8 mouse cellular contexts compared by ENCODE assay signal in genomic region chr4:43030780-43031230, GRCm38 (mm10). TPM values are rescaled to one million over a fixed set of nuclear protein-coding genes. Genes with fewer than 3 reads are reported as not detected.
DNase-seq lines count a peak whose midpoint lies in the region; ATAC-seq lines count a peak whose summit lies in the region.

No protein-coding gene starts in this region.

- under 1% methylated on average over 28 of the region's 28 CpGs for WGBS in heart, embryonic 11.5 days (ENCODE audit: insufficient replicate concordance)
- WGBS in embryonic facial prominence, embryonic 13.5 days, result under 1% methylated on average over 28 of the region's 28 CpGs
- WGBS in intestine, embryonic 16.5 days, result 1% methylated on average over 28 of the region's 28 CpGs

- intact Hi-C loops in heart, postnatal 36 days (cut with DNase I), result no loop called here

- H3K27ac ChIP-seq in heart, embryonic 11.5 days (ENCODE audit: low read depth, low read length), result peak overlapping the region; percentile 70
- peak overlapping the region; percentile 90 for H3K27ac ChIP-seq in embryonic facial prominence, embryonic 13.5 days
- H3K27ac ChIP-seq in intestine, embryonic 16.5 days (ENCODE audit: low read length), result peak overlapping the region; percentile 81

- H3K4me2 ChIP-seq in heart, embryonic 11.5 days, result peak overlapping the region; percentile 80
- H3K4me2 ChIP-seq in embryonic facial prominence, embryonic 13.5 days, result peak overlapping the region; percentile 64
- H3K4me2 ChIP-seq in intestine, embryonic 16.5 days (ENCODE audit: low read depth, low read length), result peak overlapping the region; percentile 88

- H3K4me1 ChIP-seq in heart, embryonic 11.5 days (ENCODE audit: control insufficient read depth, insufficient read depth, low read length), result peaks cover 9% of the 10 kb centered on the region; the same call in 1 of the 2 replicates
- peaks cover 14% of the 10 kb centered on the region for H3K4me1 ChIP-seq in embryonic facial prominence, embryonic 13.5 days
- peaks cover 13% of the 10 kb centered on the region for H3K4me1 ChIP-seq in intestine, embryonic 16.5 days (ENCODE audit: control insufficient read depth, insufficient read depth, low read length)

- no peak for DNase-seq in heart, postnatal 36 days
- DNase-seq in layer of hippocampus, adult 9-10 months (ENCODE audit: low spot score), result no peak
- no peak for DNase-seq in layer of hippocampus, postnatal 25 days (ENCODE audit: extremely low spot score in 1 of 2, low spot score in 1 of 2)

- no peaks in the 10 kb centered on the region for H3K9me3 ChIP-seq in heart, embryonic 11.5 days (replicated peaks; ENCODE audit: control insufficient read depth, low read length)
- no peaks in the 10 kb centered on the region for H3K9me3 ChIP-seq in embryonic facial prominence, embryonic 13.5 days
- no peaks in the 10 kb centered on the region for H3K9me3 ChIP-seq in intestine, embryonic 16.5 days (ENCODE audit: control insufficient read depth, low read length)

- H3K9ac ChIP-seq in heart, embryonic 11.5 days (ENCODE audit: low read depth, low read length), result peak overlapping the region; percentile 81
- peak overlapping the region; percentile 95 for H3K9ac ChIP-seq in embryonic facial prominence, embryonic 13.5 days
- H3K9ac ChIP-seq in intestine, embryonic 16.5 days (ENCODE audit: low read depth, low read length), result peak overlapping the region; percentile 95

- H3K36me3 ChIP-seq in heart, embryonic 11.5 days (ENCODE audit: control insufficient read depth, insufficient read depth, low read length), result peaks cover 24% of the 10 kb centered on the region; the same call in 1 of the 2 replicates
- peaks cover 68% of the 10 kb centered on the region for H3K36me3 ChIP-seq in embryonic facial prominence, embryonic 13.5 days
- H3K36me3 ChIP-seq in intestine, embryonic 16.5 days (ENCODE audit: control insufficient read depth, insufficient read depth, low read length), result peaks cover 7% of the 10 kb centered on the region; the same call in 1 of the 2 replicates

- ATAC-seq in heart, embryonic 11.5 days (replicated peaks; ENCODE audit: insufficient number of reproducible peaks, low FRiP score, low TSS enrichment), result peak; percentile 53
- peak; percentile 44 for ATAC-seq in CD4-positive, CD25-positive, alpha-beta regulatory T cell, adult 4 months
- ATAC-seq in embryonic facial prominence, embryonic 13.5 days (ENCODE audit: insufficient number of reproducible peaks, insufficient read depth, low FRiP score, low TSS enrichment, low read depth), result peak; percentile 28; the same call in 1 of the 2 replicates
- peak; percentile 71 for ATAC-seq in intestine, embryonic 16.5 days
- ATAC-seq in megakaryocyte progenitor cell, adult 5-6 weeks (replicated peaks; ENCODE audit: poor library complexity), result peak; percentile 49

- peak overlapping the region; percentile 68 for H3K4me3 ChIP-seq in heart, embryonic 11.5 days (ENCODE audit: low read depth, low read length)
- peak overlapping the region; percentile 81 for H3K4me3 ChIP-seq in embryonic facial prominence, embryonic 13.5 days
- peak overlapping the region; percentile 77 for H3K4me3 ChIP-seq in intestine, embryonic 16.5 days (ENCODE audit: low read length)

- H3K27me3 ChIP-seq in heart, embryonic 11.5 days (ENCODE audit: control insufficient read depth, insufficient read depth, low read length), result no peaks in the 10 kb centered on the region
- H3K27me3 ChIP-seq in embryonic facial prominence, embryonic 13.5 days, result no peaks in the 10 kb centered on the region
- no peaks in the 10 kb centered on the region for H3K27me3 ChIP-seq in intestine, embryonic 16.5 days (replicated peaks; ENCODE audit: control insufficient read depth, insufficient read depth, low read length)

RNA-seq across cellular contexts. Expression of gene Stoml2, which starts 0.7 kb away (rescaled TPM):
- polyA plus RNA-seq in heart, embryonic 11.5 days (2014; fragmentation: Nextera tagmentation; extraction: Ambion mirVana), result 251 and 255 TPM in 2 replicates
- 100 to 1,000 TPM; 108 to 115 TPM for total RNA-seq in heart, postnatal 36 days (2021)
- polyA plus RNA-seq in CD4-positive, CD25-positive, alpha-beta regulatory T cell, adult 4 months (2017; shearing (Covaris generic)), result 100 to 1,000 TPM; 137 to 170 TPM
- polyA plus RNA-seq in embryonic facial prominence, embryonic 13.5 days (2015; fragmentation: Nextera tagmentation; extraction: Ambion mirVana), result 329 and 332 TPM in 2 replicates
- polyA plus RNA-seq in intestine, embryonic 16.5 days (2015; fragmentation: Nextera tagmentation; extraction: Ambion mirVana), result 306 and 324 TPM in 2 replicates
- 127 and 153 TPM in 2 replicates for total RNA-seq in megakaryocyte progenitor cell, adult 5-6 weeks (2015)
- total RNA-seq in megakaryocyte progenitor cell, adult 5-6 weeks (2017), result 114 and 168 TPM in 2 replicates
- 100 to 1,000 TPM in 1 of 2 experiments, 10 to 100 TPM in 1; 85.6 to 108 TPM for total RNA-seq in layer of hippocampus, postnatal 25 days (2021)

RNA-seq across cellular contexts. Expression of gene Pigo, which starts 5.2 kb away (rescaled TPM):
- 13.2 and 13.6 TPM in 2 replicates for polyA plus RNA-seq in heart, embryonic 11.5 days (2014; fragmentation: Nextera tagmentation; extraction: Ambion mirVana)
- total RNA-seq in heart, postnatal 36 days (2021), result 10 to 100 TPM; 20.1 to 23.2 TPM
- 10 to 100 TPM; 12.1 to 34.1 TPM for polyA plus RNA-seq in CD4-positive, CD25-positive, alpha-beta regulatory T cell, adult 4 months (2017; shearing (Covaris generic))
- polyA plus RNA-seq in embryonic facial prominence, embryonic 13.5 days (2015; fragmentation: Nextera tagmentation; extraction: Ambion mirVana), result 24.4 and 27.8 TPM in 2 replicates
- polyA plus RNA-seq in intestine, embryonic 16.5 days (2015; fragmentation: Nextera tagmentation; extraction: Ambion mirVana), result 29.6 and 30.3 TPM in 2 replicates
- total RNA-seq in megakaryocyte progenitor cell, adult 5-6 weeks (2015), result 8.6 and 13.2 TPM in 2 replicates
- total RNA-seq in megakaryocyte progenitor cell, adult 5-6 weeks (2017), result 4.7 and 8.9 TPM in 2 replicates
- total RNA-seq in layer of hippocampus, postnatal 25 days (2021), result 10 to 100 TPM; 33.9 TPM

RNA-seq across cellular contexts. Expression of gene Fam214b, which starts 15.2 kb away (rescaled TPM):
- 10.8 and 11.4 TPM in 2 replicates for polyA plus RNA-seq in heart, embryonic 11.5 days (2014; fragmentation: Nextera tagmentation; extraction: Ambion mirVana)
- total RNA-seq in heart, postnatal 36 days (2021), result 10 to 100 TPM; 26.1 to 30.0 TPM
- polyA plus RNA-seq in CD4-positive, CD25-positive, alpha-beta regulatory T cell, adult 4 months (2017; shearing (Covaris generic)), result 1 to 10 TPM; 1.5 to 2.3 TPM
- polyA plus RNA-seq in embryonic facial prominence, embryonic 13.5 days (2015; fragmentation: Nextera tagmentation; extraction: Ambion mirVana), result 13.1 and 14.9 TPM in 2 replicates
- polyA plus RNA-seq in intestine, embryonic 16.5 days (2015; fragmentation: Nextera tagmentation; extraction: Ambion mirVana), result 6.7 and 8.6 TPM in 2 replicates
- total RNA-seq in megakaryocyte progenitor cell, adult 5-6 weeks (2015), result 1.3 and 2.0 TPM in 2 replicates
- 1.5 and 2.0 TPM in 2 replicates for total RNA-seq in megakaryocyte progenitor cell, adult 5-6 weeks (2017)
- 10 to 100 TPM; 32.9 to 37.7 TPM for total RNA-seq in layer of hippocampus, postnatal 25 days (2021)

RNA-seq across cellular contexts. Expression of gene Fancg, which starts 20.5 kb away (rescaled TPM):
- polyA plus RNA-seq in heart, embryonic 11.5 days (2014; fragmentation: Nextera tagmentation; extraction: Ambion mirVana), result 11.0 and 11.5 TPM in 2 replicates
- total RNA-seq in heart, postnatal 36 days (2021), result 1 to 10 TPM; 2.6 to 3.2 TPM
- polyA plus RNA-seq in CD4-positive, CD25-positive, alpha-beta regulatory T cell, adult 4 months (2017; shearing (Covaris generic)), result 10 to 100 TPM; 23.3 to 38.7 TPM
- 18.6 and 26.6 TPM in 2 replicates for polyA plus RNA-seq in embryonic facial prominence, embryonic 13.5 days (2015; fragmentation: Nextera tagmentation; extraction: Ambion mirVana)
- 16.1 and 16.2 TPM in 2 replicates for polyA plus RNA-seq in intestine, embryonic 16.5 days (2015; fragmentation: Nextera tagmentation; extraction: Ambion mirVana)
- total RNA-seq in megakaryocyte progenitor cell, adult 5-6 weeks (2015), result 18.3 and 19.3 TPM in 2 replicates
- total RNA-seq in megakaryocyte progenitor cell, adult 5-6 weeks (2017), result 12.3 and 17.8 TPM in 2 replicates
- total RNA-seq in layer of hippocampus, postnatal 25 days (2021), result 1 to 10 TPM; 7.7 to 8.7 TPM

RNA-seq across cellular contexts. Expression of gene Unc13b, which starts 27.9 kb away (rescaled TPM):
- polyA plus RNA-seq in heart, embryonic 11.5 days (2014; fragmentation: Nextera tagmentation; extraction: Ambion mirVana), result 9.3 TPM in 2 replicates
- total RNA-seq in heart, postnatal 36 days (2021), result 10 to 100 TPM; 12.9 to 13.5 TPM
- polyA plus RNA-seq in CD4-positive, CD25-positive, alpha-beta regulatory T cell, adult 4 months (2017; shearing (Covaris generic)), result under 1 TPM; 0.05 to 0.29 TPM
- polyA plus RNA-seq in embryonic facial prominence, embryonic 13.5 days (2015; fragmentation: Nextera tagmentation; extraction: Ambion mirVana), result 3.9 and 5.1 TPM in 2 replicates
- polyA plus RNA-seq in intestine, embryonic 16.5 days (2015; fragmentation: Nextera tagmentation; extraction: Ambion mirVana), result 3.9 TPM in 2 replicates
- 0.07 TPM in 1 of 2 replicates, not detected in the other for total RNA-seq in megakaryocyte progenitor cell, adult 5-6 weeks (2015)
- 0.37 and 0.96 TPM in 2 replicates for total RNA-seq in megakaryocyte progenitor cell, adult 5-6 weeks (2017)
- 10 to 100 TPM; 32.7 to 49.6 TPM for total RNA-seq in layer of hippocampus, postnatal 25 days (2021)
